Mouse (Mus musculus) frontal cortex, adult (tissue): ENCODE data around the gene Map2k7.

Experiments used
- ATAC-seq: cut with Nextera tagmentation; 2 replicates; pipeline ENCODE4 v1.9.2; 2017; ENCODE audit warnings: mild to moderate bottlenecking, moderate library complexity, mixed read lengths; ENCODE audit not compliant: low TSS enrichment

Gene Map2k7

DNA sequence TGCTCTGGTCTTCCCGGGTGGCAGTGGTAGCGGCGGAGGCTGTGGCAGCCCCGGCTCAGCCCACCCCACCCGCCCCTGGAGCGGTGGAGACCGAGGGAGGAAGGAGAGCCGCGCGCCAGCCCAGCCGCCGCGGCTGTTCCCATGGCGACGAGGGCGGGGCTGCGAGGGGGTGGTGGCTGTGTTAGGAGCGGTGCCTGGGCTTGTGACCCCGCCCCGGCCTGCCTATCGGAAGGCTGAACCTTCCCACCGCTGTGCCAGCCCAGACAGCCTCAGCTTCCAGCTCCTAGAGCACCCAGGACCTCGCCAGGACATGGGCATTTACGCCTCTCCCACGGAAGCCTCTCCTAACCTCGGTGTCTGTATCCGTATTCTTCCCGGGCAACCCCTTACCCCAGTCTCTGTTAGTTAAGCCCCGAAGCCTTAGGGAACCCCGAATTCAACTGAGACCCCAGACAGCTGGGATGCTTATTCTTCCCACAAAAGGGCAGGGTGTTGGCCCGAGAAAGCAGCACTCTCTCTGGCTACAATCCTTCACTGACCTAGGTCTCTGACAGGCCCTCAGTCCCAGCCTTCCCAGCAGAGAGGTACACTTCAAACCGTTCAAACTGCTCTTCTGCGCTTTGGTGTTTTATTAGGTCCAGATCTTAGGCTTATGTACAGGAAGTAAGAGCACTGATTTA, 20.7 kb downstream of the Map2k7 start, which contains the start of gene Ctxn1:
TSS of gene Ctxn1 (minus strand) at position 150 of the 680 bp plus-strand sequence.
- ATAC-seq, result peak; percentile 50

DNA sequence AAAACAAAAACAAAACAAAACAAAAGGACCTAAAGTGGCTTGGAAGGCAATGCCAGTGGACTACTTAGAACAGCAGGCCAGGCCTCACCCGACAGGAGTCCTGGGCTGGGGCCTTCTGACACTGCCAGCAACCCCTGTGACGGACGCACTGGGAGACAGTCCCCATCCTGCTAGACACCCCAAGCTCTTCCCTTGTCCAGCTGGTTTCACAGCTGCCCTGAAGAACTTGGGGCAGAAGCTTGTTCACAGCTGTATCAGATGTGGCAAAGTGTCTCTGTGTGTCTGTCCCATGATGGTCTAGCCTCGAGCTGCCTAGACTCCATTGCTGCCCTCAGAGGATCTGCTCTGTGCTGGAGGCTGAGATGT, 21.2 kb downstream of the Map2k7 start:
- no peak for ATAC-seq

DNA sequence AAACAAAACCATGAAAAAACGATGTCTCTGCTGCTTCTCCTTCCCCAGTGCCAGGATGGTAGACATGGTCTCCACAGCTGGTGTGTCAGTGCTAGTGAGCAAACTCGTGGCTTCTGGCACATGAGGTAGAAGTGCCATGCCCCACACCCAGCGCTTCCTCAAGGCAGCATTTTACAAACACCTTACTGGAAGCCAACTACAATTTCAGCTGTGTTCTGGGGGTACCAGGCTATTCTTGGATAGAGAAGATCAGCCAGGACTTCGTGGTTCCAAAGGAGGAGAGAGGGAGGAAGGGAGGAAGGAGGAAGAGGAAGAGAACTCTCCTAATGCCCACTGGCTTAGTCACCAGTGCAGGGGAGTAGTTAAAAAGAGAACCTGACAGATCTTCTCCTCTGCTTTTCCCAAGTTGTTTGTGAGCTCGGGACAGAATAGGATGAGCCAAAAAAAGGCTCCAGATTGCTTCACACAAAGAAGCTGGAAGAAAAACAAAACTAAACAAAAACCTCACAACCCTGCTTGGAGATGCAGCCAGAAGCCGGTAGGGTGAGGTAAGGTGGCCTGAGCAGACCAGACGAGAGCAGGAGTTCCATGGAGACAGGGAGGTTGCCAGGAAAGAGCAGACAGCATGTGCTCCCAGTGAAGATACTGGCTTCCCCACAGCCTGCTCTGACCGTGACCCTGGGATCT, 24.7 kb downstream of the Map2k7 start:
- peak; percentile 48 for ATAC-seq

DNA sequence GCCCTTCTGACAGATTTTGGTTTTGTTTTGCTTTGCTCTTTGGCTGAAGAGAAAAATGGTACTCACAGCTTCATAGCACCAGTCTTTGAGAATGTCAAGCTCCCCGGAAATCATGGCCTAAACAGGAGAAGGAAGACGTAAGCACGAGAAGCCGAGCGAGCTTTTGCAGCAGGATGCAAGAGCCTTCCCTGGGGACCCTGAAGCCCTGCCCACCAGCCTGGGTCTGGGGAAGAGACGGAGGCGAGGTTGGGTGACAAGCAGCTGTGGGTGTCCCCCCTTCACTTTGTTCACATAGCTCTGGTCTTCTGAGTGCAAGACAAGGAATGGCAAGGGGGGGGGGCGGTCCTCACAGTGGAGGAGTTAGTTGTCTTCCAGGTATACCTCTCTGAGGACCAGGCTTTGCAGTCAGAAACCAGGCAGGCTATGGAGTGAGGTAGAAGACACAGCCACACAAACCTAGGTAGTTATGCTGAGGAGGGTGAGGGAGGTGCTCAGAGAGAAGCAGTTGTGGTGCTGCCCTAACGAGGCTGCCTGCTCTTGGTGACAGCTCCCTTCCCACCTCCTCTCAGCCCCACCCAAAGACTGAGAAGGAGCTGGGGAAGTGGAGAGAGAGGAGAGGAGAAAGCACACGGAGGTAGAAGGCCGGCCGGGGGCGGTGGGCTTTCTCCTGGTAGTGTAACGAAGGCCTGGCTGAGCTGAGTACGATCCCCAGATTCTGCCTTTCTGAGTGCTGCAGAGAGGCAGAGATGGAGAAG, 26.8 kb downstream of the Map2k7 start:
- peak; percentile 49 for ATAC-seq

DNA sequence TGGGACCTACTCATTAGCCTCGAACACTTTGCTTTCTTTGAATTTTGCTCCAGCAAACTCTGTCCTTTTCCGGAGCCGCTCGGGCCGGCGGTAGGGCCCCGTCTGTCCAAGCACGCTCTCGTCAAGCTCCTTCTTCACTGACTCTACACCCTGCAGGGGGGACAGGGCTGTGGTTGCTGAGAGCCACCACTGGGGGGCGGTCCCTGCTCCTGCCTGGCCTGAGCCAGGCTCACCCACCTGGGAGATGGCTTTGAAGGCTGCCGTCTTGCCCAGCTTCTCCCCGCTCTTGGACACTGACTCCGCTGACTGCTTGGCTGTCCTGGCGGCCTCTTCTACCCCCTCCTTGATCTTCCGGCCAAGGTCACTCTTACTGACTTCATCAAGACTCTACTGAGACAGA, 29.1 kb downstream of the Map2k7 start:
- ATAC-seq, result no peak

DNA sequence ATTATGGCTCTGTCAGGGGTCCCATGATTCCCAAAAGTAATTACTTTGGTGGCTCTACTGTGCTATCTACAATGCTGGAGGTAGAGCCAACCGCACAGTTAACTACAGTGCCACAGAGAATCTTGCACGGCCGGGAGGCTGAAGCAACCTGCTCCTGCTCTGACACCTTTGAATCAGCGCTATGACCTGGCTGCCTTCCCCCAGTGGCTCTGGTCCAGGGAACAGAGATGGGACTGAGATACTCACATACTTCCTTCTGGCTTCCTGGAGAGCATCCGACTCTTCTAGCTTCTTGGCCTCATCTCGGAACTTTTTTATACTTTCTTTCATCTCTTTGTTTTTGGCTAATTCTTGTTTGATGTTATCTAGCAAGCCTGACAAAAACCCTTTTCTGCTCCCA, 31.1 kb downstream of the Map2k7 start:
- no peak for ATAC-seq

DNA sequence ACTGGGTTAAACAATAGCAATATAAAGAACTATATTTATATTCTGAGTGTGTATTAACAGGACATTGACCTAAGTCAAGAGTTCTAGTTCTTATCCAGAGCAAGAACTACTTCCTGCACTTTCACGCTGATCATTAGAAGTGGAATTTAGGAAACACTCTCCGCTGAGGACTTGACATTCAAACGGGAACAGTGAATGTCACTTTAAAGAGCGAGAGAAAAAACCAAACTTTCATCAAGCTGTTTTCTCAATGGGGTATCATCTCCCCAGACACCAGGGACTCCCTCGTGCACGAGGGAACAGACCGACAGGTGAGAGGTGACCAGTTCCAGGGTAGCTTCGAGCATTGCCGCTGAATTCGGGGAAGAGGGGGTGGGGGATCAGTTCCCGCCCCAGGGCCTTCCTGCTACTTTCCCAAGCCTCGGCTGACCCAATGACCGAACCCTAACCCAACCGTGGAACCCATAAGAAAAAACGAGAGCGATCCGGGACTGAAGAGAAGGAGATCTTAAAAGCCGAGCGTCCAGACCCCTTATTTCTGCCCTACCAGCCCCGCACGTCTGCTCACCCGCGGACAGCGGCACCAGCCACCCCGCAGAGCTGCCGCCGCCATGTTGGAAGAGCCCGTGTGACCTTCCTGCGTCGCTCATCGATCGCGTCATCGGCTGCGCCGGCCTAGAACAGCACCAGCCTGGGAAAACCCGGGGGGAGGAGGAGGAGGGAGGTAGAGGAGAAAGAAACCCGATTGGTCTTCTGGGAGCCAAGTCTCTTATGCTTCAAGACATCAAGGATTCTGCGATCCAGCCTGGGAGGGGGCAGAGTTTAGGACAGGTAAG, 37.0 kb downstream of the Map2k7 start, which contains the start of gene Timm44:
TSS of gene Timm44 (minus strand) at position 639 of the 836 bp plus-strand sequence.
- ATAC-seq, result peak; percentile 96

DNA sequence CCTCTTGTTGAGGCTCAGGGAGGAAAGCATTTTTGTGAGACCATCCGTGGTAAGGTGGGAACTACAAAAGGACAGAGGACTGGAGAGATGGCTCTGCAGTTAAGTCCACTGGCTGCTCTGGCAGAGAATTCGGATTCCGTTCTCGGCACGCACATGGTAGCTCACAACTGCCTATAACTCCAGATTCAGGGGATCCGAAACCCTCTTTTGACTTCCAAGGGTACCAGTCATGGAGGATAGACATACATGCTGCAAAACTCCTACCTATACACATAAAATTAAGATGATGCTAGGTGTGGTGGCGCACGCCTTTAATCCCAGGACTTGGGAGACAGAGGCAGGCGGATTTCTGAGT, 37.5 kb downstream of the Map2k7 start:
- no peak for ATAC-seq

DNA sequence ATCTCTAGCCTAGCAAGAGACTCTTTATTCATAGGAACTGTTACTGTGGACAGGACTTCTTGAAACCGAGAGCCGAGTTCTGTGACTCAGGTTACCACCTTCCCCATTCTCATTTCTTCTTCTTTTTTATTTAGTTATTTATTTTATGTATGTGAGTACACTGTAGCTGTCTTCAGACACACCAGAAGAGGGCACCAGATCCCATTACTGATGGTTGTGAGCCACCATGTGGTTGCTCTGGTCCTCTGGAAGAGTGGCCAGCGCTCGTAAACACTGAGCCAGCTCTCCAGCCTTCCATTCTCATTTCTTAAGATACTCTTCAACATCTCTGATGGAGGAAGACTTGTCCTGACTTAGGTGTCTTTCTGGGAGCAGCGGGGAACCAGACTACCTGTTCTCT, 54.2 kb downstream of the Map2k7 start:
- ATAC-seq, result 0 out of 2 replicates have a peak, but pooled peaks have one; percentile 6
